ENCODE assay signal across 8 mouse cellular contexts in genomic region chrX:106105464-106105863, GRCm38 (mm10). TPM values are rescaled to one million over a fixed set of nuclear protein-coding genes. Genes with fewer than 3 reads are reported as not detected.
DNase-seq lines count a peak whose midpoint lies in the region; ATAC-seq and TF ChIP-seq lines count a peak whose summit lies in the region.

No protein-coding gene starts in this region.

- no peaks in the 10 kb centered on the region for H3K9me3 ChIP-seq in midbrain, postnatal 0 days (ENCODE audit: low read length)
- H3K9me3 ChIP-seq in midbrain, embryonic 10.5 days (replicated peaks) = no peaks in the 10 kb centered on the region

- no peak for ATAC-seq in midbrain, postnatal 0 days (ENCODE audit: low FRiP score)
- ATAC-seq in megakaryocyte progenitor cell, adult 5-6 weeks (replicated peaks; ENCODE audit: poor library complexity) = peak; percentile 90
- ATAC-seq in granulocyte monocyte progenitor cell, adult 5-6 weeks (replicated peaks; ENCODE audit: poor library complexity, severe bottlenecking) = no peak

- H3K36me3 ChIP-seq in midbrain, postnatal 0 days (ENCODE audit: insufficient read depth, low read length) = no peaks in the 10 kb centered on the region; the same call in 1 of the 2 replicates
- peaks cover 44% of the 10 kb centered on the region for H3K36me3 ChIP-seq in midbrain, embryonic 10.5 days

- 53% methylated on average over 2 of the region's 2 CpGs for WGBS in midbrain, postnatal 0 days
- 78% methylated on average over 2 of the region's 2 CpGs for WGBS in midbrain, embryonic 10.5 days

- peak; percentile 33 to 66 for DNase-seq in adrenal gland, adult (ENCODE audit: inconsistent age in 2 of 2, low spot score in 1 of 2)
- DNase-seq in adrenal gland, postnatal 4 days (ENCODE audit: low spot score in 2 of 2) = no peak
- peak; percentile 40 for DNase-seq in midbrain, postnatal 0 days (ENCODE audit: low spot score)
- DNase-seq in midbrain, embryonic 10.5 days (ENCODE audit: low spot score) = no peak
- peak; percentile 62 for DNase-seq in kidney, postnatal 14 days

- no peak for TF ChIP-seq POLR2A in embryonic fibroblast, embryonic 13.5 days (IDR thresholded peaks at IDR 0.05; ENCODE audit: low read depth, low read length)

- H3K4me2 ChIP-seq in midbrain, postnatal 0 days (ENCODE audit: low read depth, low read length, poor library complexity, severe bottlenecking) = no peak overlapping the region

- H3K27ac ChIP-seq in midbrain, postnatal 0 days (ENCODE audit: low read depth, low read length) = no peak overlapping the region
- H3K27ac ChIP-seq in midbrain, embryonic 10.5 days (replicated peaks) = no peak overlapping the region
- H3K27ac ChIP-seq in embryonic fibroblast, embryonic 13.5 days (ENCODE audit: insufficient read depth, low read length) = no peak overlapping the region

- no peak overlapping the region for H3K4me3 ChIP-seq in midbrain, postnatal 0 days (ENCODE audit: low read depth, low read length)
- no peak overlapping the region for H3K4me3 ChIP-seq in midbrain, embryonic 10.5 days
- no peak overlapping the region for H3K4me3 ChIP-seq in embryonic fibroblast, embryonic 13.5 days (ENCODE audit: insufficient read depth, low read length)

- no peaks in the 10 kb centered on the region for H3K4me1 ChIP-seq in midbrain, postnatal 0 days (ENCODE audit: insufficient read depth, low read length)
- no peaks in the 10 kb centered on the region for H3K4me1 ChIP-seq in midbrain, embryonic 10.5 days
- H3K4me1 ChIP-seq in embryonic fibroblast, embryonic 13.5 days (ENCODE audit: control insufficient read depth, insufficient read depth, low read length) = no peaks in the 10 kb centered on the region

- H3K9ac ChIP-seq in midbrain, postnatal 0 days (replicated peaks; ENCODE audit: low read length, poor library complexity, severe bottlenecking) = no peak overlapping the region

- peak; percentile 64 for TF ChIP-seq CTCF in midbrain, postnatal 0 days (IDR thresholded peaks at IDR 0.05)
- peak; percentile 34; the same call in 1 of the 2 replicates for TF ChIP-seq CTCF in embryonic fibroblast, embryonic 13.5 days (IDR thresholded peaks at IDR 0.05; ENCODE audit: borderline replicate concordance, insufficient read depth, low read length)

- H3K27me3 ChIP-seq in midbrain, postnatal 0 days (ENCODE audit: insufficient read depth, low read length) = no peaks in the 10 kb centered on the region
- peaks cover 38% of the 10 kb centered on the region for H3K27me3 ChIP-seq in midbrain, embryonic 10.5 days (ENCODE audit: low read depth, poor library complexity, severe bottlenecking)

RNA-seq across cellular contexts. Expression of gene Tlr13, which starts 37.5 kb away (rescaled TPM):
- total RNA-seq in adrenal gland, postnatal 4 days (2021) = 1 to 10 TPM; 2.1 to 2.4 TPM
- total RNA-seq in midbrain, postnatal 0 days (2014; rRNA removed) = 0.71 and 1.0 TPM in 2 replicates
- 0.33 and 0.35 TPM in 2 replicates for polyA plus RNA-seq in midbrain, postnatal 0 days (2015; fragmentation: Nextera tagmentation; extraction: Ambion mirVana)
- polyA plus RNA-seq in midbrain, embryonic 10.5 days (2016; fragmentation: Nextera tagmentation; extraction: Ambion mirVana) = 0.17 and 0.24 TPM in 2 replicates
- polyA plus RNA-seq in embryonic fibroblast, embryonic 13.5 days (2011; ENCODE audit: insufficient read length, low read depth, missing spikeins) = 0.62 and 0.63 TPM in 2 replicates
- total RNA-seq in megakaryocyte progenitor cell, adult 5-6 weeks (2015) = 1.3 and 1.6 TPM in 2 replicates
- total RNA-seq in megakaryocyte progenitor cell, adult 5-6 weeks (2017) = 1.00 and 1.4 TPM in 2 replicates
- 0.39 and 0.96 TPM in 2 replicates for total RNA-seq in granulocyte monocyte progenitor cell, adult 5-6 weeks (2014; fragmentation: Nextera tagmentation)
- total RNA-seq in granulocyte monocyte progenitor cell, adult 5-6 weeks (2017) = 1.8 and 2.0 TPM in 2 replicates

Comparison
In these comparisons a context has a peak if more than half of its experiments do, and no peak if none do; other contexts are left out.
1. DNase-seq: peak in adrenal gland, adult (2 of 2), midbrain, postnatal 0 days (single experiment) and kidney, postnatal 14 days (single experiment); none in adrenal gland, postnatal 4 days (0 of 2) and midbrain, embryonic 10.5 days (single experiment).